Mouse (Mus musculus): ENCODE data around the gene Slc6a4.

GRCm38 (mm10) chr11:77063406-77063805 lies 65.0 kb downstream of the Slc6a4 start:
- TF ChIP-seq CTCF (IDR thresholded peaks at IDR 0.05; ENCODE audit: low read depth) (no peak), EP300 (IDR thresholded peaks at IDR 0.05; ENCODE audit: low read depth) (no peak)
